Mouse (Mus musculus): ENCODE results near the gene Kndc1.

GRCm38 (mm10) chr7:139979011-139979719 is 84.7 kb downstream of the Kndc1 start:
- no peak for TF ChIP-seq POLR2A (IDR thresholded peaks at IDR 0.05; ENCODE audit: borderline replicate concordance, insufficient read depth, low read length)
- no peak for TF ChIP-seq CTCF (IDR thresholded peaks at IDR 0.05; ENCODE audit: borderline replicate concordance, insufficient read depth, low read depth, low read length)
